In the genomic region with DNA sequence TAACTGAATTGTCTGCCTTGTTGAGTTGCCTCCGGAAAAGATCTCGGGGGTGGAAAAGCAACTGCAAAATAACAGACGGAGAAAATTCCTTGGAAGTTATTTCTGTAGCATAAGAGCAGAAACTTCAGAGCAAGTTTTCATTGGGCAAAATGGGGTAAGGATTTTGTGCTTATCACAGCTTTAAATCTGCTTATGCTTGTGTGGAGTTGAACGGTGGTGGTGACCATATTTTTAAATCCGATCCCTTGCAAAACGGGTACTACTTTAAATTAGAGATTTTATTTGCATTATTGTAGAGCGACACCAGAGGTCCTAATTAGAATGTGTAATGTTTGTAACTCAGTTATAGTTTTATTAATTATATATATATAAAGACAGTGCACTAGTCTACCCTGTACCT, we compare ENCODE assay signal across 8 mouse cellular contexts. TPM values are rescaled to one million over a fixed set of nuclear protein-coding genes. Genes with fewer than 3 reads are reported as not detected.
DNase-seq lines count a peak whose midpoint lies in the region; ATAC-seq and TF ChIP-seq lines count a peak whose summit lies in the region.

No protein-coding gene starts in this region.

- H3K9ac ChIP-seq in kidney, postnatal 0 days (ENCODE audit: low read depth, low read length): peak overlapping the region; percentile 84
- peak overlapping the region; percentile 81 for H3K9ac ChIP-seq in intestine, postnatal 0 days (ENCODE audit: low read depth, low read length)

- ATAC-seq in kidney, postnatal 0 days (replicated peaks; ENCODE audit: low FRiP score, low read depth): no peak
- ATAC-seq in intestine, postnatal 0 days: no peak
- ATAC-seq in megakaryocyte-erythroid progenitor cell, adult 5-6 weeks (replicated peaks; ENCODE audit: low FRiP score, low TSS enrichment, poor library complexity, severe bottlenecking): no peak

- peak overlapping the region; percentile 81 for H3K4me2 ChIP-seq in kidney, postnatal 0 days (ENCODE audit: low read length)
- H3K4me2 ChIP-seq in intestine, postnatal 0 days (replicated peaks; ENCODE audit: low read depth): peak overlapping the region; percentile 89

- no peaks in the 10 kb centered on the region for H3K9me3 ChIP-seq in kidney, postnatal 0 days (replicated peaks; ENCODE audit: low read length)
- H3K9me3 ChIP-seq in intestine, postnatal 0 days (ENCODE audit: control insufficient read depth): no peaks in the 10 kb centered on the region

- H3K27me3 ChIP-seq in kidney, postnatal 0 days (ENCODE audit: insufficient read depth, low read length): no peaks in the 10 kb centered on the region
- no peaks in the 10 kb centered on the region for H3K27me3 ChIP-seq in intestine, postnatal 0 days (replicated peaks; ENCODE audit: control insufficient read depth, insufficient read depth, low read length)

- H3K36me3 ChIP-seq in kidney, postnatal 0 days (ENCODE audit: insufficient read depth, low read length): no peaks in the 10 kb centered on the region
- H3K36me3 ChIP-seq in intestine, postnatal 0 days (ENCODE audit: control insufficient read depth, insufficient read depth): no peaks in the 10 kb centered on the region

- TF ChIP-seq CTCF in kidney, postnatal 0 days (IDR thresholded peaks at IDR 0.05; ENCODE audit: low read depth): no peak
- no peak for TF ChIP-seq CTCF in cortical plate, adult 2 months (IDR thresholded peaks at IDR 0.05; ENCODE audit: extremely low read depth, insufficient read depth, low read length)
- no peak for TF ChIP-seq CTCF in intestine, postnatal 0 days (IDR thresholded peaks at IDR 0.05; ENCODE audit: low read depth)
- TF ChIP-seq CTCF in olfactory bulb, adult 2 months (IDR thresholded peaks at IDR 0.05; ENCODE audit: insufficient read depth, low read depth, low read length): no peak

- H3K4me3 ChIP-seq in kidney, postnatal 0 days (replicated peaks; ENCODE audit: low read depth, low read length): peak overlapping the region; percentile 94
- H3K4me3 ChIP-seq in cortical plate, adult 2 months (ENCODE audit: insufficient read depth, low read length): peak overlapping the region; percentile 85
- H3K4me3 ChIP-seq in intestine, postnatal 0 days (ENCODE audit: low read depth, low read length): peak overlapping the region; percentile 92
- peak overlapping the region; percentile 89 for H3K4me3 ChIP-seq in olfactory bulb, adult 2 months (ENCODE audit: insufficient read depth, low read depth, low read length)

- no peak for DNase-seq in kidney, postnatal 0 days (ENCODE audit: low spot score)
- no peak for DNase-seq in kidney, adult 8-10 months
- no peak for DNase-seq in spleen, postnatal 10 days (ENCODE audit: low spot score in 2 of 2)
- no peak for DNase-seq in cerebellum, adult 11-12 months

- H3K4me1 ChIP-seq in kidney, postnatal 0 days (replicated peaks; ENCODE audit: insufficient read depth, low read length): no peaks in the 10 kb centered on the region
- peaks cover 2% of the 10 kb centered on the region; the same call in 1 of the 2 replicates for H3K4me1 ChIP-seq in cortical plate, adult 2 months (ENCODE audit: control insufficient read depth, insufficient read depth, low read length)
- H3K4me1 ChIP-seq in intestine, postnatal 0 days (replicated peaks; ENCODE audit: control insufficient read depth, insufficient read depth, low read length): no peaks in the 10 kb centered on the region
- H3K4me1 ChIP-seq in olfactory bulb, adult 2 months (ENCODE audit: control insufficient read depth, insufficient read depth, low read length): no peaks in the 10 kb centered on the region

- 3% methylated on average over 7 of the region's 7 CpGs for WGBS in kidney, postnatal 0 days
- whole genome bisulfite sequencing in intestine, postnatal 0 days: 10% methylated on average over 7 of the region's 7 CpGs
- WGBS in olfactory bulb, adult 2 months: 3% methylated on average over 7 of the region's 7 CpGs

- H3K27ac ChIP-seq in kidney, postnatal 0 days: no peak overlapping the region
- H3K27ac ChIP-seq in cortical plate, adult 2 months (ENCODE audit: insufficient read depth, low read length): 0 out of 2 replicates have a peak overlapping the region, but pooled peaks have one; percentile 2
- H3K27ac ChIP-seq in intestine, postnatal 0 days (ENCODE audit: low read depth, low read length): no peak overlapping the region
- H3K27ac ChIP-seq in olfactory bulb, adult 2 months (ENCODE audit: insufficient read depth, low read depth, low read length): peak overlapping the region; percentile 95; the same call in 1 of the 2 replicates

- no peak for TF ChIP-seq POLR2A in cortical plate, adult 2 months (IDR thresholded peaks at IDR 0.05; ENCODE audit: extremely low read depth, insufficient read depth, low read length)
- TF ChIP-seq POLR2A in olfactory bulb, adult 2 months (IDR thresholded peaks at IDR 0.05; ENCODE audit: insufficient read depth, low read depth, low read length): no peak

RNA-seq across cellular contexts. Expression of a gene that starts 5.7 kb away (rescaled TPM):
- polyA plus RNA-seq in kidney, postnatal 0 days (2015; fragmentation: Nextera tagmentation; extraction: Ambion mirVana): 3.2 and 3.6 TPM in 2 replicates
- polyA plus RNA-seq in cortical plate, adult 2 months (2012; rRNA removed): 70.0 and 82.5 TPM in 2 replicates
- polyA plus RNA-seq in intestine, postnatal 0 days (2015; fragmentation: Nextera tagmentation; extraction: Ambion mirVana): 3.3 and 3.5 TPM in 2 replicates
- polyA plus RNA-seq in olfactory bulb, adult 2 months (2012; ENCODE audit: insufficient read depth, insufficient read length, low replicate concordance, missing spikeins): 235 TPM in 1 of 2 replicates, not detected in the other
- total RNA-seq in megakaryocyte-erythroid progenitor cell, adult 5-6 weeks (2014; fragmentation: Nextera tagmentation): 11.5 and 11.6 TPM in 2 replicates
- total RNA-seq in megakaryocyte-erythroid progenitor cell, adult 5-6 weeks (2017): 14.1 and 21.1 TPM in 2 replicates

Comparison
In these comparisons a context has a peak if more than half of its experiments do, and no peak if none do; other contexts are left out.
1. H3K27ac ChIP-seq: peak in cortical plate, adult 2 months (single experiment) and olfactory bulb, adult 2 months (single experiment); none in kidney, postnatal 0 days (single experiment) and intestine, postnatal 0 days (single experiment).
2. Peak in every context shown above with its lines, with median percentiles within 50 percentile points of each other: H3K4me3 ChIP-seq.